Mouse (Mus musculus) right cerebral cortex, postnatal 4 days (tissue): ENCODE results near the gene Psmb2.

Experiments used
- DNase-seq: peaks from one replicate; pipeline ENCODE4 v3.0.0-alpha.2; 2022

The Psmb2 gene

DNA sequence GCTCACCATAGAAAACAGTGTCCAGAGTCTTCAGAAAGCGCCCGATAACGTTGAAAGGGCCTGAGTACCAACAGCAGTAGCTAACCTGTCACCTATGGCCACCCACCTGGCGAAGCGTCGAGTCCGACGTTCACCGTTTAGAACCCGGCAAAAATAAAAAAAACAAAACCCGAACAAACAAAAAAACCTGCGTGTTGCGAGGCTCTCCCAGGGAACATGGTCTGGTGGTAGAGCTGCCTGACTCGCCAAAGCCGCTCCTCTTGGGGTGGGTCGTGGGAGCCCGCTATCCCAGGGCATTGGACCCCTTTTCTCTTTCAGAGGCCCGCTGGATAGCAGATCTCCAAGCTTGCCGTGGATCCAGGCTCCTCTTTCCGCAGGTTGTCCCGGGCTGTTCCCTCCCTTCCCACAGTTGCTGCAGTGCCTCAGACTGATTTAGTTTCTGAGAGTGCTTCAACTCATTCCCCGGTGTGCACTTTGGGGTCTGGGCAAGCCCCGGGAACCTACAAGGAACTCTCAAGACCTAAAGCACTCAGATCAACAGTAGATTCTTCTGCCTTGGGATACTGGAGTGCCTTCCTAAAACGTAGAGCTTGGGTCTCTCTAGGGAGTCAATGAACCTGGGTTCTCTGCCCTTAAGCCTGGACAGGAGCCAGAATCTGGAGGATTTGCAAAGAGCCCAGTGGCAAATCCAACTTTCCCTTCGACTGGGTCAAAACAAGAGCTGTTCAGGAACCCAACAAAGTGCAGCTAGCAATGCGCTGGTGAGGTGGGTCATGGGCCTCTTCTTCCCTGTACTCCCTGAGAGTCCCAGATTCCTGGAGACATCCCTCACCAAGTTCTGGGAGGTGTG, 55.3 kb downstream of the Psmb2 start:
- DNase-seq, result no peak

GRCm38 (mm10) chr4:126734001-126734603, 56.7 kb downstream of the Psmb2 start:
- no peak for DNase-seq

DNA sequence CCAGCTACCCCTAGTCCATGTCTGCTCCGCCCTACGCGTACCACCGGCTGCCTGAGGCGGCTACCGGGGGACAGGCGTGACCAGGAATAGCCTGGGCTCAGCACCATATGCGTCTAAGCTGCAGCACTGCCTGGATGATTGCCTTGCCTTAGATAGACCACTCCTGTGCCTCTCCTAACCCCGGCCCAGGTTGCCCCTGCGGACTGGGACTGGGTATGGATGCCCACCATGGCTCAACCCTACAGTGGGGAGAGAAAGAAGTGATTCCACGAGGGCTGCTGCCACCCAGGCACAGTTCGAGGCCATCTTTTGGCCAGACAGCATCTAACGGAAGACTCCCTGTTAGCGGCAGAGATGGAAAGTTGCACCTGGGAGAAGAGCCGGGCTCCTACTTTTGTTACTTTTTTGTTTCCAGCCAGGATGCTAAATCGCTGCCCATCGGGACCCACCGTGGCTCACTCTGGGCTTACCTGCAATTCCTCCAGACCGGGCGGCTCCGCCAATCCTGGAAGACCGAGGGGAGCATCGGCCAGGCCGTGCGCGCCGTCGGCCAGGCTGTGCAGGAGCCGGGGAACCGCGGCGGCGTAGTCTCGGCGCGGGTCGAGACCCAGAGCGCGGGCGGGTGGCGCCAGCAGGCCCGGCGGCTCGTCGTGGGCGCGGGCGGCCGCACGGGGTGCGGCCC, 57.4 kb downstream of the Psmb2 start:
- no peak for DNase-seq

DNA sequence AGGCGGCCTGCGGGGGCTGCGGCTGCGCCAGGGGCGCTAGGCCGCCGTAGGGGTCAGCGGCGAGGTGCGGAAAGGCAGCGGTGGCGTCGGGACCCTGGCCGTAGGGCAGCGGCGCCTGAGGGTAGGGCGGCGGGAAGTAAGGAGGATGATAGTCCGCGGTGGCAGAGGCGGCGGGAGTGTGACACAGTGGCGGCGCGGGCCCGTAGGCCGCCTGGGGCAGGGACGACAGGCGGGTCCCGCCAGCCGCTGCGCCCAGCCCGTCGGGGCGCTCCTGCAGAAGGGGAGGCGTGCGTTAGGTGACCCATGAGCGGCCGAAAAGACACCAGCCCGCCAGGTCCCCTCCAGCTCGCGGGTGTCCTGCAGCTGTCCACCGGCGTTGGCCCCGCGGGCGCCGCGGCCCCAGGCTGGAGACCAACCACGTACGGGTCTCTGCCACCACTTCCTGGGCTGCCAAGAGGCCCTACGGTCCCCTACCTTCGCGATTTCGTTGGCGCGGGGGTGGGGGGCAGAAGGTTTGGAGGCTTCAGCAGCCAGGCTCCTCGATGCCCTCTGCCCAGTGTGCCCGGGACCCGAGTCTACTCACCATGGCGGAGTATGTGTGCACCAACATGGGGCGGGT, 58.1 kb downstream of the Psmb2 start:
- no peak for DNase-seq

- no peak for DNase-seq
Observed at GRCm38 (mm10) chr4:126736001-126736414, 58.6 kb downstream of the Psmb2 start, which contains the start of gene Tfap2e. TSS of gene Tfap2e (minus strand) at chr4:126736240.

DNA sequence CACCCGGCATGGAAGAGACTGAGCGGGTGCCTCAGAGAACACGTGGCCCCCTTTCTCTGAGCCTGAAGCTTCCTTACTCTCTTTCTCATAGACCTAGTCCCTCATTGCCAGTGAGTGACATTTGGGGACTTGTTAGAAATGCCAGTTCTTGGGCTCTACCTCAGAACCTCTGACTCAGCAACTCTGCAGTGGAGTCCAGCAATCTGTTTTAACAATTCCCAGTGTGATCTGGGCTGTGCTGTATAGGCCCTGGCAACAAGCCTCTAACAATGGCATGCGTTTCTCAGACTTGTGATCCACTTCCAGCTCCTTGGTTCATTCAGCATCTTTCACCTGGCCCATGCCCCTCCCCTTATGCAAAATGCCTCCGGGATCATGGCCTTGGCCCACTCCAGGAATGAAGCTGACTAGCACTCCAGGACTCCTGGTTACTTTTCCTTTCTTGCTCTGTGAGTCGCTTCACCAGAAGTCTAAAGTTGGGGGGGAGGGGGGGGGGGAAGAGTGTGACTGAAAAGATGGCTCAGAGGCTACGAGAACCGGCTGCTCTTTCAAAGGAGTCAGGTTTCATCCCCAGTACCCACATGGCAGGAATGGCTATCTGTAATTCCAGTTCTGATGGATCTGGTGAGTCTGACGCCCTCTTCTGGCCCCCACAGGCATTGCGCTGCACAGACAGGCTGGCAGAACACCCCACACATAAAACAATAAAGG, 62.7 kb downstream of the Psmb2 start:
- no peak for DNase-seq

DNA sequence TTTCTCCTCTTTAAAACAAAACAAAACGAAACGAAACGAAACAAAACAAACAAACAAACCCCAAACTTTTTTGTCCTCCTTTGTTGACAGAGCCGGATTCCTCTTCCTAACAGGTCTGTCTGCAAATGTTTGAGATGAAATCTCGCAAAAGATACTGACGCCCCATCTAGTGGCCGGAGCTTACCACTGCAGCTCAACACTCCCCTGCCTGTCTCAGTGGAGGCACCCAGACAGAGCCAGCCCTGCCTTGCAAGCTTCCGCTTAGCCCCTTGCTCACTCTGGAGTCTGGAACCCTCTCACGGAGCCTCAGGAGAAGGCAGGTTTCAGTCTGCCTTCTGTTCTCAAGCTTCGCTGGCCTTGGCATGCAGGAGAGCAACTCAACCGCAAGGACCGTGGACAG, 64.0 kb downstream of the Psmb2 start:
- peak; percentile 83 for DNase-seq

- DNase-seq, result no peak
Observed at GRCm38 (mm10) chr4:126742976-126743375, 65.5 kb downstream of the Psmb2 start.

DNA sequence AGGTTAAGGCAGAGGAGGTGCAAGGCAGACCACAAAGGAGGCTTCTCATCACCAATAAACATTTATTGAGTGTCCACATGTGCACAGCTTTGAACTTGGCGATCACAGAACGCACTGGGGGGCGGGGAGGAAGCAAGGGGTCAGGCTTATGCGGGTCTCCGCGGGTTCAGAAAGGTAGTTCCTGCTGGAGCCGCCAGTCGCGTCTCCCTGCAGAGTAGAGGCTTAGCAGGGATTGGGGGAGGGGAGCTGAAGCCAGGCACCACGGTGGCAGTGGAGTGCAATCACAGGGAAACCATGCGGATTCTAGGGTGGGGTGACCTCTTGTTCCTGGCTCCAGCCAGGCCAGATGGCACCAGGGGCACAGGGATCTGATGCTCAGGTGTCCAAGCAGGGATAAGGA, 66.3 kb downstream of the Psmb2 start:
- no peak for DNase-seq

DNA sequence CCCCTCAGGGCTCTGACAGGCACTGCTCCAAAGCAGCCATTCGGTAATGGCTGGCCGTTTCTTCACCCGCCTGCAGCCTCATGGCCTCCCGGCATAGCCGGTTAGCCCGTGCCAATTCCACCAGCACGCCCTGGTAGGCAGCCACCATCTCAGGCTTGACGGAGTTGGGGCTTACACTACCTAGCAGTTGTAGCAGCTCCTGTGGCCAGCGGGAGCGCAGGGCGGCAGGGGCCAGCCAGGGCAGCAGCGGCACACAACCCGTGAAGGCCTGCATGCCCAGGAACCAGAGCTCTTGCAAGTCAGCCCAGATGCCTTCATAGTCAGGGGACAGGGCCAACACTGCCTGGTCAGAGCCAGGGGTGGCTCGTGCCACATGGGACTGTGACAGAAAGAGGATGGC, 67.4 kb downstream of the Psmb2 start:
- no peak for DNase-seq

GRCm38 (mm10) chr4:126745506-126746193, 68.2 kb downstream of the Psmb2 start:
- peak; percentile 73 for DNase-seq

GRCm38 (mm10) chr4:126746194-126746840, 68.9 kb downstream of the Psmb2 start:
- DNase-seq, result no peak

- no peak for DNase-seq
Observed at GRCm38 (mm10) chr4:126748381-126748780, 71.0 kb downstream of the Psmb2 start.

GRCm38 (mm10) chr4:126749553-126749952, 72.1 kb downstream of the Psmb2 start:
- no peak for DNase-seq

GRCm38 (mm10) chr4:126750046-126750683, 72.7 kb downstream of the Psmb2 start:
- DNase-seq, result peak; percentile 81

- no peak for DNase-seq
Observed at GRCm38 (mm10) chr4:126750863-126751555, 73.6 kb downstream of the Psmb2 start.

DNA sequence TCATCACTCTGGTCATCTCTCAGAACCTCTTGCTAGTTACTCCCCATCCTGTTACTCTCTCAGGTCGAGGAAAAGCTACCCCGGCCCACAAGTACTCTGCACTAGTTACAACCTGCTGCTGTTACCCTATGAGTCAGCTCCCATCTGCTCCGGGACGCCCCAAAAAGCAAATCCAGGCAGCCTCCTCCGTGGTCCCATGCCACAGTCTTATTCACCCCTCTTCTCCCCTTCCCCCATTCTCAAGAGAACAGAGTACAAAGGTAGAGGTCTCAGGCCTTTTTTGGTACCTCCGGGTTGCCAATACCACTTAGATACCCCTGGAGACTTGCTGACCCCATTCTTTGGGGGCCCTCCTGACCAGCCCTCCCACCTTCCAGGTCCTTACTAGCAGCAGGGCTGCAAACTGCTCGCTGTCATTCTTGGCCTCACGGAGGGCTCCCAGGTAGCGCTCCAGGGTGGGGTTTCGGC, 74.2 kb downstream of the Psmb2 start:
- DNase-seq, result no peak

- DNase-seq, result no peak
Observed at GRCm38 (mm10) chr4:126752024-126752607, 74.7 kb downstream of the Psmb2 start.

- DNase-seq, result no peak
Observed at GRCm38 (mm10) chr4:126752608-126753141, 75.2 kb downstream of the Psmb2 start.
